Mouse (Mus musculus): ENCODE measurements at regions not wholly inside any gene's neighbourhood (a gene's known extent, or its start where the extent isn't known, plus 50 kb on each side); places are given as distances from the start of the nearest gene placed in this dataset.

- Histone ChIP-seq H3K9me3 (no peaks in the 10 kb centered on the region), H3K27me3 (ENCODE audit: poor library complexity, severe bottlenecking) (no peaks in the 10 kb centered on the region), H3K36me3 (replicated peaks) (no peaks in the 10 kb centered on the region), H3K4me3 (no peak overlapping the region), H3K27ac (no peak overlapping the region), H3K4me1 (no peaks in the 10 kb centered on the region)
- 92% methylated on average over 7 of the region's 7 CpGs for WGBS
- no peak for DNase-seq (ENCODE audit: extremely low spot score, low spot score)
These were observed 407.2 kb downstream of the Prss52 start for GRCm38 (mm10) chr14:64511300-64511699.

GRCm38 (mm10) chr14:64512726-64513125, 408.6 kb downstream of the Prss52 start:
- DNase-seq (ENCODE audit: extremely low spot score, low spot score) = no peak
- Histone ChIP-seq H3K36me3 (replicated peaks) (no peaks in the 10 kb centered on the region), H3K4me3 (no peak overlapping the region), H3K4me1 (peaks cover under 1% of the 10 kb centered on the region; the same call in 1 of the 2 replicates), H3K27ac (no peak overlapping the region), H3K9me3 (no peaks in the 10 kb centered on the region), H3K27me3 (ENCODE audit: poor library complexity, severe bottlenecking) (no peaks in the 10 kb centered on the region)
- WGBS = 87% methylated on average over 7 of the region's 7 CpGs

DNA sequence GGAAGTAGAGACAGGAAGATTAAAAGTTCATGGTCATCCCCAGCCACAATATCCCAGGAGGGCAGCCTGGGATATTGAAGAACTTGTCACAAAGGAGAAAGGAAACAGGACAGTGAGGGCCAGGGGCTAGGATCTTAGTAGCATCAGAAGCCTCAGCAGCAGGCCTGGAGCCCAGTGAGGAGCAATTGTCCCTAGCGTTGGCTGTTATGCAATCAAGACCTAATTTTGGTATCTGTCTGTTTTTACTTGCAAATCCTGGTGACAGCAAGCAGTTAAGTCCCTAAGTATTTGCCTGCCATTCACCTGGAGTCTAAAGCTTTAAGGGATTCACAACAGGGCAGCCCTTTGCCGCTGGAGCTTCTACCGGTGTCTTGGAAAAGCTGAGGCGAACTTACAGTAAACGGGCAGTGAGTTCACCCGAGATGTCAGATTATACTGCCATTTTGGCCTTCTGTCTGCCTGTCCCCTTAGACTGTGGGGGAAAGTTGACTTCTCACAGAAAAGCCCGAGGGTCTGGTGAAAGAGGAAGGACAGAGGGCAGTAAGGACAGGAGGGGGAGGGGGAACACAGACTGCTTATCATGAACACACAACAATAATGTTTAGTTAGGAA, 413.6 kb downstream of the Prss52 start:
- Histone ChIP-seq H3K4me1 (peaks cover 3% of the 10 kb centered on the region; the same call in 1 of the 2 replicates), H3K27me3 (ENCODE audit: poor library complexity, severe bottlenecking) (no peaks in the 10 kb centered on the region), H3K9me3 (no peaks in the 10 kb centered on the region), H3K4me3 (no peak overlapping the region), H3K27ac (no peak overlapping the region), H3K36me3 (replicated peaks) (no peaks in the 10 kb centered on the region)
- WGBS = 71% methylated on average over 7 of the region's 7 CpGs
- no peak for DNase-seq (ENCODE audit: extremely low spot score, low spot score)

DNA sequence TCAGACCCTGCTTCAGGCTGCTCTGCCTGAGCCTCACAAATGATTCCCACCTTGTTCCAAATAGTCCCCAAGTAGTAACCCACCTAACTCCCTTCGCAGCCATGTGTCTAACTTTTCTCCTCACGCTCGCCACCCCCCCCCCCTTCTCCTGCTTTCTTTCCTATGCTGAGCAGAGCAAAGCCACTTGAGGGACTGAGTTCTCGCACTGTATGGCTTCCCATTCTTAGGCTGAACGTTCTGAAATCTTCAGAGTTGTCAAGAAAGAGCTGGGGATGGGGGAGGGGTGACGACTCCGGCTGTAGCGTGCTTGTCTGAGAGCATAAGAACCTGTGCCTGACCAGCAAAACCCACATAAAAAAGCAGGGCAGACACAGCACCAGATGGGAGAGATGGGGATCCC, 420.6 kb downstream of the Prss52 start:
- peak overlapping the region; percentile 44; the same call in 1 of the 2 replicates for H3K27ac ChIP-seq
- H3K27me3 ChIP-seq (ENCODE audit: poor library complexity, severe bottlenecking) = no peaks in the 10 kb centered on the region
- no peaks in the 10 kb centered on the region for H3K9me3 ChIP-seq
- no peaks in the 10 kb centered on the region for H3K36me3 ChIP-seq (replicated peaks)
- DNase-seq (ENCODE audit: extremely low spot score, low spot score) = no peak
- WGBS = 57% methylated on average over 8 of the region's 8 CpGs
- H3K4me3 ChIP-seq = no peak overlapping the region
- H3K4me1 ChIP-seq = peaks cover 22% of the 10 kb centered on the region

DNA sequence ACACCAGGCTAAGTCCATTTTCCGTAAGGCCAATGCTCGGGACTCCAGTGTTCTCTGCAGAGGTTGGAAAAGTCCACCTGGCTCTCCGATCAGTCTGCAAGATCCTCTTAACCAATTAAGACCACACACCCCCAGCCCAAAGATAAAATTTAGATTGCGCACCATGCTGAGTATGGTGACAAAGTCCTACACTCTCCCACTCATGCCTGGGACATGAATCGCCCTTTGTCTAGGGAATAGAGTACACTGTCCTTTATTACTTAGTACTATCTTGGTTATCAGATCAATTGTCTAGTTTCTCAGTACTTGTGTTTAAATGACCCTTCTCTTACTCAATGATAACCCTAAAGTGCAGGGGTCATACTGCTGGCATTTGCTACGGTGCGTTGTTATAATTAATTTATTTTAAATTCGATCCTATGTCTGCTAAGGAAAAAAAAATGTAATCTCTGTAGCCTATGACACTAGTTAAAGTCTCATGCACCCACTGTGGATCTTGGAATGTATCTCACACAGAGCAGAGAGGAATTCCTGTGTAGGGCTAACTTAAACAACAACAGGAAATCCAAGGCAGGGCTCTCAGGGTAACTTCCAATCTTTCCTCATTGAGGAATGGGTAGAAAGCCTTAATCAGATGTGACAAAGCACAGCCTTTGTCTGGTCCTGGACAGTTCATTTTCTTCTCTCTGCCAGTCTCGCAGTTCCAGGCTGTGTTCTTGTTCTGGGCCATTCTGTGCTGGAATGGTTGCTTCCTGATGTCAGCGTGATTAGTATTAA, 421.4 kb downstream of the Prss52 start:
- H3K27me3 ChIP-seq (ENCODE audit: poor library complexity, severe bottlenecking) = no peaks in the 10 kb centered on the region
- 70% methylated on average over 10 of the region's 10 CpGs for WGBS
- no peak overlapping the region for H3K4me3 ChIP-seq
- no peaks in the 10 kb centered on the region for H3K36me3 ChIP-seq (replicated peaks)
- peaks cover 27% of the 10 kb centered on the region for H3K4me1 ChIP-seq
- no peaks in the 10 kb centered on the region for H3K9me3 ChIP-seq
- no peak overlapping the region; the same call in 1 of the 2 replicates for H3K27ac ChIP-seq
- no peak for DNase-seq (ENCODE audit: extremely low spot score, low spot score)

GRCm38 (mm10) chr14:64530541-64530940, 426.5 kb downstream of the Prss52 start:
- Histone ChIP-seq H3K4me1 (peaks cover 52% of the 10 kb centered on the region), H3K36me3 (replicated peaks) (no peaks in the 10 kb centered on the region)
- no peak for DNase-seq (ENCODE audit: extremely low spot score, low spot score)

DNA sequence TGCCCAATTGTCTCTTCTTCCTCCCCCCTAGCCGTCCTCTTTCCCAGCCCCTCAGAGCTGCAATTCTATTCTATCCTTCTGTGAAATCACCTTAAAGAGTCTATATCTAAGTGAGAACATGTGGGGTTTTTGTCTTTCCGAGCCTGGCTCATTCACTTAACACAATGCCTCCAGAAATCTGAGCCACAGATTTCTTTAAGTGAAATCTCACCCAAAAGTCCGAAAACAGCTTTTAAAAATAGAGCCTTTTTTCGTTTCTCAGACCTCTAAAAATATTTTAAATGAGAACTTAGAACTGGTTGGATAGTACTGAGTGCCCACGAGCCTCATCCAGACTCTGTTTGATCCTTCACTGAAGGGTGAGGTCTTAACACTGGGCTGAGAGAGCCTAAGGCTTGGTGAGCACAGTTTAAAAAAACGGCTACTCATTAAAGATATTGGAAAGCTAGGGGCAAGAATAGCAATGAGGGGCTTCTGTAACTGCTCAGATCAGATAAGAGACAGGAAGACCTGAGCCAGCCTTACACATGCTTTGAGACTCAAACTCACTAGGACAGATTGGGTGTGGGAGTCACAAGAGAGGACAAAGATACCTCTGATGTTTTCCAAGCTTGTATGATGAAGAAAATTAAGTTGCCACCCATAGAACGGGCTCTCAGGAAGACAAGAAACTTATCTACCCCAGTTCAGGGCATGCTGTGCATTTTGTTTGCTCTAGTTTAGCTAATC, 427.3 kb downstream of the Prss52 start:
- Histone ChIP-seq H3K27me3 (ENCODE audit: poor library complexity, severe bottlenecking) (no peaks in the 10 kb centered on the region; the same call in 1 of the 2 replicates), H3K36me3 (replicated peaks) (no peaks in the 10 kb centered on the region), H3K4me3 (no peak overlapping the region), H3K9me3 (no peaks in the 10 kb centered on the region), H3K4me1 (peaks cover 43% of the 10 kb centered on the region), H3K27ac (no peak overlapping the region)
- 32% methylated on average over 7 of the region's 7 CpGs for WGBS
- DNase-seq (ENCODE audit: extremely low spot score, low spot score) = no peak

More at GRCm38 (mm10) chr14:64530541-64530940, 426.5 kb downstream of the Prss52 start:
- 61% methylated on average over 3 of the region's 3 CpGs for WGBS
- no peaks in the 10 kb centered on the region; the same call in 1 of the 2 replicates for H3K27me3 ChIP-seq (ENCODE audit: poor library complexity, severe bottlenecking)
- no peaks in the 10 kb centered on the region for H3K9me3 ChIP-seq
- no peak overlapping the region for H3K4me3 ChIP-seq
- no peak overlapping the region for H3K27ac ChIP-seq

DNA sequence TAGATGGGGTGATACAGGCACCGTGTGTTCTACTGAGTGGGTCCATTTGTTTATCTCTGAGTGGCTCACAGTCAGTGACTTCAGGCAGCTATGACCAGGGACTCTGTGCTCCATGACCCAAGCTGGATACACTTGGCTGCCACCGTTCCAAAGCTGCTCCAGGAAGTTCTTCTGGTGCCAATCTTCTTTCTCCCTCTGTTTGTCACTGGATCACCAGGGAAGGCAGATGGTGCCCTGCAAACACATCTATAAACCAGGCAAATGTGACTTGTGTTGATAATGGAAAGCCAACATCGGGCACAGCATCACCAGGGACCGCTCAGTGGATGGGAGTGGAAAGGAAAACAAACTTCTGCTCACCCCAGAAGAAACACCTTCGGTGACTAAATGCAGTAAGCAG, 428.3 kb downstream of the Prss52 start:
- 93% methylated on average over 5 of the region's 5 CpGs for WGBS
- Histone ChIP-seq H3K27ac (0 out of 2 replicates have a peak overlapping the region, but pooled peaks have one; percentile 66), H3K27me3 (ENCODE audit: poor library complexity, severe bottlenecking) (no peaks in the 10 kb centered on the region; the same call in 1 of the 2 replicates), H3K9me3 (no peaks in the 10 kb centered on the region), H3K4me3 (no peak overlapping the region), H3K4me1 (peaks cover 43% of the 10 kb centered on the region), H3K36me3 (replicated peaks) (no peaks in the 10 kb centered on the region)
- no peak for DNase-seq (ENCODE audit: extremely low spot score, low spot score)

GRCm38 (mm10) chr14:64533591-64534151, 429.6 kb downstream of the Prss52 start:
- H3K27me3 ChIP-seq (ENCODE audit: poor library complexity, severe bottlenecking) = no peaks in the 10 kb centered on the region; the same call in 1 of the 2 replicates
- H3K4me1 ChIP-seq = peaks cover 43% of the 10 kb centered on the region
- no peaks in the 10 kb centered on the region for H3K36me3 ChIP-seq (replicated peaks)
- no peaks in the 10 kb centered on the region for H3K9me3 ChIP-seq
- peak overlapping the region; percentile 66 for H3K27ac ChIP-seq
- 15% methylated on average over 7 of the region's 7 CpGs for WGBS
- peak; percentile 25 for DNase-seq (ENCODE audit: extremely low spot score, low spot score)
- H3K4me3 ChIP-seq = no peak overlapping the region

DNA sequence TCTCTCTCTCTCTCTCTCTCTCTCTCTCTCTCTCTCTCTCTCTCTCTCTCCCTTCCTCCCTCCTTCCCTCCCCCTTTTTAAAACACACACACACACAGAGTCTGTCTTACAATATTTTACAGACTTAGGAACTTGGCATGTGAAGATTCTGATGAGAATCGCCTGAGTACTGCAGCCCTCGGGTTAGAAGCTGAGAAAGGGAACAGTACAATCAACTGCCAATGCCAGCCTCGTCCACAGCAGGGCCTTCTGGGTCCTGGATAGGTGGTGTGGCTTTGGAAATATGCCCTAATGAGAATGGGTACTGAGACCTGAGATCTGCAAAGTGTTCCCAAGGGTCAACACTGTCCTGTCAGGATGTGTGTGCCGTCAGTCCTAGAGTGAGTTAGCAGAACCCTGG, 430.1 kb downstream of the Prss52 start:
- DNase-seq (ENCODE audit: extremely low spot score, low spot score) = no peak
- peaks cover 43% of the 10 kb centered on the region for H3K4me1 ChIP-seq
- 42% methylated on average over 4 of the region's 4 CpGs for WGBS
- H3K36me3 ChIP-seq (replicated peaks) = no peaks in the 10 kb centered on the region
- H3K4me3 ChIP-seq = no peak overlapping the region
- no peaks in the 10 kb centered on the region for H3K9me3 ChIP-seq
- H3K27me3 ChIP-seq (ENCODE audit: poor library complexity, severe bottlenecking) = no peaks in the 10 kb centered on the region; the same call in 1 of the 2 replicates
- peak overlapping the region; percentile 66 for H3K27ac ChIP-seq

GRCm38 (mm10) chr14:64539436-64539835, 435.4 kb downstream of the Prss52 start:
- DNase-seq (ENCODE audit: extremely low spot score, low spot score) = no peak
- no peak overlapping the region for H3K27ac ChIP-seq
- no peak overlapping the region for H3K4me3 ChIP-seq
- no peaks in the 10 kb centered on the region for H3K9me3 ChIP-seq
- H3K27me3 ChIP-seq (ENCODE audit: poor library complexity, severe bottlenecking) = no peaks in the 10 kb centered on the region; the same call in 1 of the 2 replicates
- H3K4me1 ChIP-seq = peaks cover 5% of the 10 kb centered on the region
- WGBS = 58% methylated on average over 2 of the region's 2 CpGs
- no peaks in the 10 kb centered on the region for H3K36me3 ChIP-seq (replicated peaks)

DNA sequence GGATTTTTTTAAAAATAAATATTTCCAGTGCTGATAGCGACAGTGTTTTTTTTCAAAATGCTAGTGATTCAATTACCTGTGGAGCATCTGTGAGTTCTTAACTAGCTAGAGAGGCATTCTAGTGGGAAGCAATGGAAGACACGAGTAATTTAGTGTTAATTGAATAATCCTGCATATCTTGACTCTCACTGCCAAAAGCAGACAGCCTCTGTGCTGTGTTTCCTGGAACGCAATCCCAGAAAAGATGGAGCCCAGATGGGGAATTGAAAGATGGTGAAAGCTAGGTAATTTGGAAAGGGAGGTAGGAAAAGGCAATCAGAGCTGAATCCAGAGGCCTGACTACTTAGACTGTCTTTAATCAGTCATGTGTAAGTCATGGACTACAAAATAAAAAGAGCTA, 441.0 kb downstream of the Prss52 start:
- H3K4me3 ChIP-seq = no peak overlapping the region
- no peaks in the 10 kb centered on the region for H3K36me3 ChIP-seq (replicated peaks)
- no peaks in the 10 kb centered on the region for H3K9me3 ChIP-seq
- no peaks in the 10 kb centered on the region for H3K4me1 ChIP-seq
- no peak for DNase-seq (ENCODE audit: extremely low spot score, low spot score)
- H3K27me3 ChIP-seq (ENCODE audit: poor library complexity, severe bottlenecking) = no peaks in the 10 kb centered on the region
- WGBS = 85% methylated on average over 3 of the region's 3 CpGs
- H3K27ac ChIP-seq = no peak overlapping the region

Measured in forebrain, embryonic 10.5 days (tissue).